Mouse (Mus musculus) liver, embryonic 14.5 days (tissue): Measurements from ENCODE around the gene S100a14. TPM values are rescaled to one million over a fixed set of nuclear protein-coding genes. Genes with fewer than 3 reads are reported as not detected.
A peak's percentile ranks its signal among the peaks of the same experiment; 100 is the strongest.

Experiments used
- ATAC-seq: fragments of 200-750 bp; cut with Nextera tagmentation; 2 replicates; pipeline ENCODE4 v1.8.0; 2017; ENCODE audit warnings: moderate number of reproducible peaks, mild to moderate bottlenecking, moderate library complexity; ENCODE audit not compliant: insufficient read depth
- DNase-seq, 3 experiments: peaks; one replicate each; pipeline ENCODE4 v3.0.0-alpha.2; 2012 to 2013; ENCODE audit warnings: low read depth in 3 of 3, low spot score in 3 of 3
- H3K27ac ChIP-seq: fragments of 300-500 bp; sonication (generic); 2 replicates; pipeline ENCODE4 v1.5.1; 2014; ENCODE audit warnings: moderate library complexity, mild to moderate bottlenecking, control low read depth, inconsistent platforms
- H3K27me3 ChIP-seq: fragments of 300-500 bp; sonication (generic); 2 replicates; pipeline ENCODE4 v1.6.1; 2014; ENCODE audit warnings: mild to moderate bottlenecking, low read length, moderate library complexity; ENCODE audit not compliant: control insufficient read depth, insufficient read depth
- H3K36me3 ChIP-seq: fragments of 300-500 bp; sonication (generic); replicated peaks from 2 replicates; pipeline ENCODE4 v1.6.1; 2014; ENCODE audit warnings: low read depth; ENCODE audit not compliant: control insufficient read depth, insufficient read depth
- H3K4me1 ChIP-seq, 2 experiments: fragments of 200-500 bp in 1 of 2; fragments of 300-500 bp in 1 of 2; sonication (generic) in 1 of 2; replicated peaks; 2 replicates each; pipeline ENCODE4 v1.6.1; 2012 to 2014; ENCODE audit warnings: antibody characterized with exemption in 1 of 2, inconsistent platforms in 1 of 2, low read length in 1 of 2; ENCODE audit not compliant: control insufficient read depth in 2 of 2, insufficient read depth in 2 of 2
- H3K4me2 ChIP-seq: fragments of 300-500 bp; sonication (generic); 2 replicates; pipeline ENCODE4 v1.6.1; 2014; ENCODE audit warnings: low read depth, mild to moderate bottlenecking, control low read depth, moderate library complexity
- H3K4me3 ChIP-seq, 2 experiments: fragments of 200-500 bp in 1 of 2; fragments of 300-500 bp in 1 of 2; sonication (generic) in 1 of 2; 2 replicates each; pipeline ENCODE4 v1.5.1; 2012 to 2014; ENCODE audit warnings: low read depth in 2 of 2, low read length in 2 of 2, mild to moderate bottlenecking in 2 of 2, control low read depth in 1 of 2, inconsistent platforms in 1 of 2, moderate library complexity in 1 of 2; ENCODE audit not compliant: insufficient read depth in 1 of 2
- H3K9ac ChIP-seq: fragments of 300-500 bp; sonication (generic); replicated peaks from 2 replicates; pipeline ENCODE4 v1.6.1; 2014; ENCODE audit warnings: mild to moderate bottlenecking, control low read depth, moderate library complexity
- H3K9me3 ChIP-seq: fragments of 300-500 bp; sonication (generic); 2 replicates; pipeline ENCODE4 v1.6.1; 2016; ENCODE audit warnings: low read length, mixed read lengths; ENCODE audit not compliant: control insufficient read depth
- CTCF ChIP-seq: IDR thresholded peaks from 2 replicates; pipeline ENCODE4 v1.5.1; 2016; ENCODE audit warnings: antibody characterized with exemption, low read depth, control low read depth
- EP300 ChIP-seq: IDR thresholded peaks from 2 replicates; pipeline ENCODE4 v1.6.1; 2016; ENCODE audit warnings: antibody characterized with exemption, low read depth
- WGBS: fragments of 180-500 bp; shearing (Covaris S2); extraction: QIAGEN DNeasy Blood & Tissue Kit; methylation state at CpG from one replicate; pipeline ENCODE4 v1.1.7; 2014; ENCODE audit not compliant: insufficient replicate concordance; 5-methylcytosine and 5-hydroxymethylcytosine counted together
- polyA plus RNA-seq, 2 experiments: library from polyadenylated mRNA; depleted of rRNA in 1 of 2; stranded (reverse) in 1 of 2; unstranded in 1 of 2; fragments of >200 nt; fragmentation: Nextera tagmentation in 1 of 2; extraction: Ambion mirVana in 1 of 2; gene quantifications; 2 replicates each; pipeline versions ENCODE4 v1.2.1 to v1.2.3; 2012 to 2014

S100a14 gene
- polyA plus RNA-seq, 2 experiments, result 0.11 TPM; not detected in 1

GRCm38 (mm10) chr3:90535446-90535845, 8.8 kb downstream of the S100a14 start:
- DNase-seq (no peak), ATAC-seq (no peak)
- H3K27me3 ChIP-seq, result no peaks in the 10 kb centered on the region
- 43% methylated on average over 1 of the region's 1 CpGs for WGBS
- no peak overlapping the region for H3K4me3 ChIP-seq
- H3K9me3 ChIP-seq, result no peaks in the 10 kb centered on the region
- H3K9ac ChIP-seq, result no peak overlapping the region
- no peak for TF ChIP-seq CTCF
- TF ChIP-seq EP300, result no peak
- peaks cover 0 to 3% of the 10 kb centered on the region in 2 experiments; a peak in 1 of 4 replicates for H3K4me1 ChIP-seq
- H3K36me3 ChIP-seq, result no peaks in the 10 kb centered on the region
- no peak overlapping the region for H3K27ac ChIP-seq
- no peak overlapping the region for H3K4me2 ChIP-seq

- Histone ChIP-seq H3K9me3 (no peaks in the 10 kb centered on the region), H3K4me2 (peak within 1 kb of the TSS; percentile 34), H3K27ac (no peak within 1 kb of the TSS), H3K4me1 (peaks cover 0 to 3% of the 10 kb centered on the region in 2 experiments; a peak in 1 of 4 replicates), H3K9ac (no peak within 1 kb of the TSS), H3K4me3 (peak within 1 kb of the TSS; percentile 22 to 30; a peak in 3 of 4 replicates), H3K27me3 (no peaks in the 10 kb centered on the region), H3K36me3 (no peaks in the 10 kb centered on the region)
- peak in 1 of 3 experiments; percentile 12 for DNase-seq
- peak; percentile 57; the same call in 1 of the 2 replicates for ATAC-seq
- TF ChIP-seq EP300, result no peak
- no peak for TF ChIP-seq CTCF
- WGBS, result 49% methylated on average over 10 of the region's 10 CpGs
Observed at GRCm38 (mm10) chr3:90537141-90537904, 10.7 kb downstream of the S100a14 start, which contains the start of gene S100a16. Gene S100a16 (plus strand): TSS chr3:90537254.

GRCm38 (mm10) chr3:90537905-90538296, 11.2 kb downstream of the S100a14 start:
- H3K9ac ChIP-seq, result no peak overlapping the region
- no peaks in the 10 kb centered on the region for H3K9me3 ChIP-seq
- no peaks in the 10 kb centered on the region for H3K27me3 ChIP-seq
- ATAC-seq, result no peak
- 54% methylated on average over 5 of the region's 5 CpGs for WGBS
- H3K4me2 ChIP-seq, result peak overlapping the region; percentile 34
- no peak overlapping the region for H3K27ac ChIP-seq
- peak overlapping the region; percentile 22 to 30; a peak in 3 of 4 replicates for H3K4me3 ChIP-seq
- H3K36me3 ChIP-seq, result no peaks in the 10 kb centered on the region
- TF ChIP-seq CTCF, result no peak
- no peak for TF ChIP-seq EP300
- DNase-seq, result no peak
- peaks cover 0 to 3% of the 10 kb centered on the region in 2 experiments; a peak in 1 of 4 replicates for H3K4me1 ChIP-seq

DNA sequence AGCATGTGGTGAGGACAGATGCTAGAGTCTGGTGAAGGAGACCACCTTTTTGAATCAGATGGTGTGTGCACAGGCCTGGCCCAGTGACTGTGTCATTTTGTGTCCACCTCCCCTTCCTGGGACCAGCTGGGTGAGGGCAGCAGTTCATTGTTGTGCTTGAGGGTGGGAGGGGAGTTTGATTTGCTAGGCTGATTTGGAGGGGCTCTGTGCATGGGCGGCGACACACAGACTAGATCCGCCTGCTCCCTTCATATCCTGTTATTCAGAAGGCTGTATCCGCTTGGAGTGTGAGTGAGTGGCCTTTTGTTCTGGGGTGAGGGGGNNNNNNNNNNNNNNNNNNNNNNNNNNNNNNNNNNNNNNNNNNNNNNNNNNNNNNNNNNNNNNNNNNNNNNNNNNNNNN, 14.2 kb downstream of the S100a14 start:
- Histone ChIP-seq H3K4me1 (peaks cover 0 to 3% of the 10 kb centered on the region in 2 experiments; a peak in 1 of 4 replicates), H3K9ac (no peak overlapping the region), H3K27me3 (no peaks in the 10 kb centered on the region), H3K9me3 (no peaks in the 10 kb centered on the region), H3K27ac (no peak overlapping the region), H3K4me2 (no peak overlapping the region), H3K36me3 (no peaks in the 10 kb centered on the region), H3K4me3 (no peak overlapping the region)
- WGBS, result 69% methylated on average over 4 of the region's 4 CpGs
- no peak for TF ChIP-seq EP300
- no peak for TF ChIP-seq CTCF
- no peak for ATAC-seq
- DNase-seq, result no peak

DNA sequence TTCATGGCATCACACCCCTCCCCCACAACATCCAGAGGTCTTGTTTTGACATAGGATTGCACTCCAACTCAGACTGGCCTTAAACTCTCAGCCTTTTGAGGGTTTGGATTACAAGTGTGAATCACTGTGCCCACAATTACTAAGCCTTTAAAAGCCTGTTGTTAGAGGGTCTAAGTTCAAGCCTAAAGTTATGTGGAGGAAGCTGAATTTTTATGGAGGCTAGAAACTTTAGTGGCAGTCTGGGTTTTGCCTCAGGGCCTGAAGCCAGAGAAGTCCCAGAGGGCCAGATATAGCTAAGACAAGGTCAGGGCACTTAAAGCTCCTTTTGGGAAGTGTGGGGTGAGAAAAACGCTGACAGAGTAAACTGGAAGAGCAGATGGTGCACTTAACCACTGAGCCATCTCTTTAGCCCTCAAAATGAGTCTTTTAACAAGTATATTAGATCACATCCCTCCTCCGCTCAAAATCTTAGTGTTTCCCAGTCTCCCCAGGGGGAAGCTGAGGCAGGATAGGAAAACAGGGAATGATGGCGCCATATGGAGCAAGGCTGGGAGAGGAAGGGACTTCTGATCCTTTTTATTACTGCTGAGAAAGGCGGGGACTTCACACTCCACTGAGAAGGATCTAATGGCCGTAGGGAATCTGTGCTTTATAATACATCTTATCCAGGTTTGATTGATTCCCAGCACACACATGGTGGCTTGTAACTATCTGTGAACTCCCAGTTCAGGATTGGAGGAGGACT, 23.2 kb downstream of the S100a14 start:
- no peak for DNase-seq
- TF ChIP-seq CTCF (no peak), EP300 (no peak)
- WGBS, result 47% methylated on average over 5 of the region's 5 CpGs

More for the DNA sequence above, 23.2 kb downstream of the S100a14 start:
- no peaks in the 10 kb centered on the region for H3K4me1 ChIP-seq
- no peaks in the 10 kb centered on the region for H3K27me3 ChIP-seq
- H3K4me2 ChIP-seq, result no peak overlapping the region
- no peak for ATAC-seq
- H3K27ac ChIP-seq, result no peak overlapping the region
- no peak overlapping the region for H3K4me3 ChIP-seq
- H3K36me3 ChIP-seq, result no peaks in the 10 kb centered on the region
- no peak overlapping the region for H3K9ac ChIP-seq
- H3K9me3 ChIP-seq, result no peaks in the 10 kb centered on the region
